Mouse (Mus musculus) A20 (cell line): ENCODE results near the gene Nrip2.
A peak's percentile ranks its signal among the peaks of the same experiment; 100 is the strongest.

ENCODE experiments used
- DNase-seq: peaks from one replicate; pipeline ENCODE4 v3.0.0-alpha.2; 2011; ENCODE audit warnings: low read depth, low spot score

Nrip2 gene

DNA sequence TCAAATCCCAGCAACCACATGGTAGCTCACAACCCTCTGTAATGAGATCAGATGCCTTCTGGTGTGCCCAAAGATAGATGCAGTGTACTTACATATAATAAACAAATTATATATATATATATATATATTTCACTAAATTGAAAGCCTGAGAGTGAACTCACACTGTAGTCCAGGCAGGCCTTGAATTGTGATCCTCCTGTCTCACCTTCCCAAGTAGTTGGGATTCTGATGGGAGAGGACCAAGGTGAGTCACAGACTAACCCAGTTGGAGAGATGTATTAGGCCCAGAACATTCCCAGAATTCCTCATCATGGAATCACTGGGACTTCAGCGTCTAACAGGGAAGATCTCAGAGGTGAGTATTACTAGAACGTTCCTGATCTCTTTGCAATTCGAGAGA is at the start of gene Nrip2:
Gene Nrip2, plus strand, starts transcription at position 301 of the 400 bp plus-strand sequence.
- no peak for DNase-seq

- DNase-seq = no peak
These were observed 49.4 kb upstream of the Nrip2 start for GRCm38 (mm10) chr6:128349711-128350110.

DNA sequence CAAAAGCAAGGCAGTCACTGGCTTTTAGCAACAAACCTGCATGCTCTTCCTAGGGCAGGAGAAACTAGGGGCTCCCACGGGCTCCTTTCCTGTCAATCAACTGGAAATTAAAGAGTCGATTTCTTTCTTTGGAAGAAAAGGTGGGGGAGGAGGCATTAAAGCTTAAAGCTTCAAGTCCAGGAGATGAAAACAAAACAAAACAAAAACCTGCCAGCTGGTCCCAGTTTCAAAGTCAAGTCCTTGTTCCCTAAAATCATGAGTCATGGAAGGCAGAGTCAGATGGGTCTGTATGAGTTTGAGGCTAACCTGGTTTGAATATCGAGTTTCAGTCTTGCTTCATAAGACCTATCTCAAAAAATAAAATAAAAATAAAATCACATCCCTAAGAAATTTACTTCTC is 45.0 kb upstream of the Nrip2 start:
- no peak for DNase-seq

DNA sequence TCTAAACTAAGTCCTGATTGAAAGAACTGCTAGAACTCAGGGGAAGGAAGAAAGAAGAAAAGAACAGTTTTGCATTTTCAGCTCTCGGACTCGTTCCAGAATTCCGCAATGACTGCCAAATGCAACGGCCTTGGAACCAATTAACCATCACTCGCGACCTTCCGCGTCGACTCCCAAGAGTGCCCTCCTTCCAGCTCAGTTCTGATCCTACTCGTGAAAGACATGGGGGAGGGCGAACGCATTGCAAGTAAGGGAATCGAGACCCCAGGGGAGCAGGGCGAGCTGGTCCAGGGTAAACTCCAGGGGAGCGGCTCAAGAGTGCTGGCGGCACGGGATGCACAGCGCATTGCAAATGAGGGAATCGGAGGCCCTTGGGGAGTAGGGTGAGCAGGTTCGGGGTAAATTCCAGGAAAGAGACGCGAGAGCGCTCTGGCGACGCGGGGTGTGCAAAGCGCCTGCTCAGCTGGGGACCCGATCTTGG is 43.9 kb upstream of the Nrip2 start:
- DNase-seq = no peak

- DNase-seq = peak; percentile 95
These were observed 43.2 kb upstream of the Nrip2 start, which contains the start of gene Tulp3 for GRCm38 (mm10) chr6:128355726-128356416. Tulp3 (minus strand) TSS chr6:128355851.

- peak; percentile 80 for DNase-seq
These were observed 40.1 kb upstream of the Nrip2 start for GRCm38 (mm10) chr6:128358999-128359398.

DNA sequence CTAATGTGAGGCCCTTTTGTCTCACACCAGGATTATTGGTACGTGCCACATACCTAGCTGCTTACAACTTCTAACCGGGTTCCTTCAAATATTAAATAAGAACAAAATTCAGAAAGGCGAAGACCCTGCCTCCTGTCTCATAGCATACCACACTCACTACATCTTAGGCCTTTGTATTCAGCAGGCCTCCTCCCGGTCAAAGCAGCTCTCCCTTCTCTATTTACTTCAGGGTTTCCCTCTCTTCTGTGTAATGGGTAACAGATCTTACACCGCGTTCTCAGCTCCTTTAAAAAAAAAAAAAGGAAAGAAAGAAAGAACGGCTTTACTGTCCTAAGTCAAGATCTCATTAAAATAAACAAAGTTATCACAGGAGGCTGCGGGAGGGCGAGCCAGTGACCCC is 37.2 kb upstream of the Nrip2 start:
- DNase-seq = no peak

DNA sequence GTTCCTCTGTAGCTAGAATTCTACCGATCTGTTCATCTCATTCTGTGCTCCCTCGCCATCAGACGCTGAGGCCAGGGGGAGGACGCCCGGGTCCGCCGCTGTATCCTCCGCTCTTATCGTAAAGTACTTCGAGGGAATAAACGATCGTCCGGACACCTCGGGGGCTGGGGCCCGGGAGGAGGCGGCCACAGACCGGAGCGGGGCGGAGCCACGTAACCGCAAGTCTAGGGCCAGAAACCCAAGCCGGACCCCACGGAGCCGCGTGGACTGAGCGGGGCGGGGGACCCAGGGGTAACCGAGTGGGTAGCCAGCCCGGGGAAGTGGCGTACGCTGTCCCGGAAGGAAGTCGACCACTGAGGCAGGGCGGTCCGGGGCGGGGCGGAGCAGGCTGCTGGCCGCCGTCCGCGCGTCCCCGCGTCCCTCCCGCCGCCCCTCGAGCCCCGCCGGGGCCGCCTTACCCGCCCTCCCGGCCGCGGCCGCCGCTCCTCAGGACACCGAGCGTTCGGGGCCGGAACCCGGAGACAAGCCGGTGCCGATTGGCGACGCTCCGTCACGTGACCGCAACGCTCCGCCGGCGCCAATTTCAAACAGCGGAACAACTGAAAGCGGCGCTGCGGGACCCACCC is 36.6 kb upstream of the Nrip2 start, which contains the start of the genes Rhno1 and Foxm1:
Gene Rhno1, minus strand, starts transcription at position 531 of the 626 bp plus-strand sequence.
Gene Foxm1, plus strand, starts transcription at position 587 of the 626 bp plus-strand sequence.
- peak; percentile 89 for DNase-seq

- DNase-seq = peak; percentile 63
These were observed 35.9 kb upstream of the Nrip2 start for GRCm38 (mm10) chr6:128363007-128363825.

DNA sequence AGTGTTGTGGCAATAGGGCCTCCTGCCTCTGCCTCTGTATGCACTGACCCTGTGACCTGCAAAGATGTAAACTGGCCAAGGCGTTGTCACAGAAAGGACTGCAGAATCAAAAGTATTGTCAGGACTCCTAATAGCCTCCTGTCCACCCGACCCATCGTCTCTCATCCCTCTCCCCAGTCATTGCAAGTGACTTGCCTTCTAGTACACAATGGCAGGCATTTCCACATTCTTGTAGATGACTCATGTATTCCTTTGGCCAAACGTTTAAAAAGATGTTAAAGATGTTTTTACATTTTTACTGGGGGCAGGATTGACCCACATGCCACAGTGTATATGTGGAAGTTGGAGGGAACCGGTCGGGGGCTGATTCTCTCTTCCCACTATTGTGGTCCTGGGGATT is 34.4 kb upstream of the Nrip2 start:
- no peak for DNase-seq

DNA sequence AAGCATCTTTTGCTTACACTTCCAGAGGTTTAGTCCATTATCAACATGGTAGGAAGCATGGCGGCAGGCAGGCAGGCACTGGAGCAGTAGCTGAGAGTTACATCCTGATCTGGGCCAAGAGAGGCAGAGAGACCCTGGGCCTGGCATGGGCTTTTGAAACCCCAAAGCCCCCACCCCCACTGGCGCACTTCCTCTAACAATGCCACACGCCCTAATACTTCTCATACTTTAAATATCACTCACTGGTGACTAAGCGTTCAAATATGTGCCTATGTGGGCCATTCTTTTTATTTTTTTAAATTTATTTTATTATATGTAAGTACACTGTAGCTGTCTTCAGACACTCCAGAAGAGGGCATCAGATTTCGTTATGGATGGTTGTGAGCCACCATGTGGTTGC is 32.6 kb upstream of the Nrip2 start:
- DNase-seq = no peak

DNA sequence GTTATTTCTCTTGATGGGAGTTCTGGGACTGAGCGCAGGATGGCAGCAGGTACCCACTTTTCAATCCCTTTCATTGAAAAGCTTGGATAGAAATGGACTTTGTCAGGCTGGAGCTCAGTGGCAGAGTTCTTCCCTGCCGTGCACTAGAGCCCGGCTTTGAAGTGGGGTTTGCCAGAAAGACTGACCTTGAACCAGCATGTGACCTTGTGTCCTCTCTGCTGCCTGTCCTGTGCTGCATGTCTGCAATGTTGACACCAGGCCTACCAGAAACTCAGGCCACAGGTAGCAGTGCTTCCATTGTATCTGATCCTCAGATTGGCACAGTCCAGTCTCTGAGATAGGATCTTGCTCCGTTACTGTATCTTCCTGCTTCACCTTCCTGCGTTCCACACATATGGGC is 29.1 kb upstream of the Nrip2 start:
- DNase-seq = no peak

DNA sequence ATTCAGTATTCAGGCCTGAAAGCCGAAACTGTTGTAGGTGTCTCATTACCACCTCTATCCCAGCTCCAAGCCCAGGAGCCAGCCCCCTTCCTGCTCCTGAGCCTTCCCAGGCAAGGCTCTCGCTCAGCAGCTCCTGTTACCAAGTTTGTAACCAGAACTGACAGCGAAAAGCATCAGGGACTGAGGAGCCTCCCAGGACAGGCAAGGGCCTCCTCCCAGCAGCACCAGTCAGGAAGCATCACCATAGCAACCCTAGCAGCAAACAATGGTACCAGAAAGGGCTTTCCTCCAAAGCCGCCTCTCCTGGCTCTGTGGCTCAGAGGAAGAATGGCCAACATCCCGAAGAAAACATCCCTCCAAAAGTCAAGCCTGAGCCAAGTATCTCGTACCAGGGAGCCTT is 23.9 kb upstream of the Nrip2 start, which contains the start of the genes Tex52 and Gm44596:
Gene Tex52, plus strand, starts transcription at position 265 of the 400 bp plus-strand sequence.
Gene Gm44596, plus strand, starts transcription at position 312 of the 400 bp plus-strand sequence.
- no peak for DNase-seq

GRCm38 (mm10) chr6:128376371-128377085 is 22.6 kb upstream of the Nrip2 start:
- DNase-seq = no peak

DNA sequence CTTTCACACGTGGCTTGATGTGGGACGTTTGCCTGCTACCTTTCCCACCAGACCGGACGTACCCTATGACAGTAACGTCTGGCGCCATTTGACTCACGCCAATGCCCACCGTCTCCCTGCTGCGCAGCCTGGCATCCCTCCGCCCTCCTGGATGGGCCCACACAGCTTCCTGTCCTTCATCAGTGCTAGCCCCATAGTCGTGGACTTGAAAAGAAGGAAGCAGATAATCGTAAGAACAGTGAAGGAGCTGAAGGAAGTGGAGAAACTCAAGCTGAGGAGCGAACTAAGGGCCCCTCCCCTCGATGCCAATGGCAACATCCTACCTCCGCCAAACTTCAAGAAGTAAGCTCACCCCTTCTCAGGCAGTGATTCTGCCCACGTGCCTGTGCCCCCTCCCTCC is 19.5 kb upstream of the Nrip2 start:
- no peak for DNase-seq

- DNase-seq = peak; percentile 34
These were observed 18.4 kb upstream of the Nrip2 start for GRCm38 (mm10) chr6:128380594-128381167.

- peak; percentile 72 for DNase-seq
These were observed 17.8 kb upstream of the Nrip2 start for GRCm38 (mm10) chr6:128381254-128381653.

GRCm38 (mm10) chr6:128383752-128384151 is 15.3 kb upstream of the Nrip2 start:
- DNase-seq = peak; percentile 90

DNA sequence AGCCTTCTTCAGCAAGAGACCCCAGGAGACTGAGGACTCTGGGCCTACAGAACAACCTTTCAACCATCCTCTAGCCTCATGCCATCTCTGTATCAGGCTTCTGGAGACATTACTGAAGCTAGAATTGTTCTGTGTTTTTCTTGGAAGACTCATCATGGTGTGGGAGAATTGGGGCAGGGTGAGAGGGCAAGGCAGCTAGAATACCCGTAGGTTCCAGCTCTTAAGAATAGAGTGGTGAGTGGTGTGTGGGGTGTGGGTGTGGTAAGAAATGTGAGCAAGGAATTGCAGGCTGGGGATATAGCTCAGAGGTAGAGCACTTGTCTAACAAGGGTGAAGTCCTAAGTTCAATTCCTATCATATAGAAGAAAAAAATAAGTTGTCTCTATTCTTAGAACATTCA is 14.1 kb upstream of the Nrip2 start:
- DNase-seq = no peak

GRCm38 (mm10) chr6:128389185-128389584 is 9.9 kb upstream of the Nrip2 start:
- no peak for DNase-seq

DNA sequence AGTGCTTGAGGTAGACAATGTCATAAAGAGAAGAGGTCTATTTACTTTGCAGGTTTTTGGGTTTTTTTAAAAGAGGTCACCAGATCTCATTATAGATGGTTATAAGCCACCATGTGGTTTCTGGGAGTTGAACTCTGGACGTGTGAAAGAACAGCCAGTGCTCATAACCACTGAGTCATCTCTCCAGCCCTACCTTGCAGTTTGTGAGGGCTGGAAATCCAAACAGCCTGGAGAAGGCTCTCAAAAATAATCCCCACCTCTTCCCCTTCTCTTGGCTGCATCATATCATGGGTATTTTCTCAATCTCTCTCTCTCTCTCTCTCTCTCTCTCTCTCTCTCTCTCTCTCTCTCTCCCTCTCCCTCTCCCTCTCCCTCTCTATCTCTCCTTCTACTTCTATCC is 8.4 kb upstream of the Nrip2 start:
- DNase-seq = no peak
